10 mouse cellular contexts compared by ENCODE assay signal in genomic region chrX:162510426-162510980, GRCm38 (mm10).
DNase-seq lines count a peak whose midpoint lies in the region; ATAC-seq lines count a peak whose summit lies in the region.
"Had no signal": no experiment of that assay in that cellular context is flagged by ENCODE, and none has a peak within 500 bp of the region (broad histone marks: within the 10 kb centered on the region; RNA-seq: fewer than 3 reads in every experiment).

No protein-coding gene starts in this region.

- no peaks in the 10 kb centered on the region for H3K4me1 ChIP-seq in intestine, embryonic 16.5 days (ENCODE audit: control insufficient read depth, insufficient read depth, low read length)
- H3K4me1 ChIP-seq in intestine, embryonic 15.5 days (replicated peaks) = no peaks in the 10 kb centered on the region

- peak; percentile 56 for ATAC-seq in intestine, embryonic 16.5 days
- no peak; the same call in 1 of the 2 replicates for ATAC-seq in intestine, embryonic 15.5 days
- peak; percentile 97 for ATAC-seq in granulocyte monocyte progenitor cell, adult 5-6 weeks (replicated peaks; ENCODE audit: poor library complexity, severe bottlenecking)

- 0 out of 2 replicates have a peak, but pooled peaks cover 3% of the 10 kb centered on the region for H3K27me3 ChIP-seq in intestine, embryonic 16.5 days (replicated peaks; ENCODE audit: control insufficient read depth, insufficient read depth, low read length)
- no peaks in the 10 kb centered on the region for H3K27me3 ChIP-seq in intestine, embryonic 15.5 days (replicated peaks)

- H3K27ac ChIP-seq in intestine, embryonic 16.5 days (ENCODE audit: low read length) = no peak overlapping the region
- no peak overlapping the region for H3K27ac ChIP-seq in intestine, embryonic 15.5 days

- peak; percentile 15 for DNase-seq in cerebellum, adult 8-10 months
- DNase-seq in cerebellum, adult 11-12 months = no peak
- peak; percentile 9 for DNase-seq in A20 (ENCODE audit: low read depth, low spot score)
- no peak for DNase-seq in adrenal gland, adult 18-20 months (ENCODE audit: low spot score in 2 of 2)
- DNase-seq in ovary, adult 18-20 months (ENCODE audit: low spot score) = no peak
- DNase-seq: gastrocnemius, postnatal 36 days; thymus, adult 18-20 months had no signal

- no peak overlapping the region for H3K4me3 ChIP-seq in intestine, embryonic 16.5 days (ENCODE audit: low read length)
- no peak overlapping the region for H3K4me3 ChIP-seq in intestine, embryonic 15.5 days (replicated peaks)

- H3K36me3 ChIP-seq in intestine, embryonic 16.5 days (ENCODE audit: control insufficient read depth, insufficient read depth, low read length) = no peaks in the 10 kb centered on the region
- no peaks in the 10 kb centered on the region for H3K36me3 ChIP-seq in intestine, embryonic 15.5 days

- H3K9ac ChIP-seq in intestine, embryonic 16.5 days (ENCODE audit: low read depth, low read length) = no peak overlapping the region
- no peak overlapping the region for H3K9ac ChIP-seq in intestine, embryonic 15.5 days

- WGBS in intestine, embryonic 16.5 days = 63% methylated on average over 2 of the region's 2 CpGs
- 68% methylated on average over 2 of the region's 2 CpGs for WGBS in intestine, embryonic 15.5 days

- H3K4me2 ChIP-seq in intestine, embryonic 16.5 days (ENCODE audit: low read depth, low read length) = no peak overlapping the region
- H3K4me2 ChIP-seq in intestine, embryonic 15.5 days (replicated peaks) = no peak overlapping the region

- no peaks in the 10 kb centered on the region for H3K9me3 ChIP-seq in intestine, embryonic 16.5 days (ENCODE audit: control insufficient read depth, low read length)
- H3K9me3 ChIP-seq in intestine, embryonic 15.5 days = no peaks in the 10 kb centered on the region

Comparison
In these comparisons a context has a peak if more than half of its experiments do, and no peak if none do; other contexts are left out.
1. DNase-seq: peak in cerebellum, adult 8-10 months (single experiment) and A20 (single experiment); none in cerebellum, adult 11-12 months (single experiment), adrenal gland, adult 18-20 months (0 of 2) and ovary, adult 18-20 months (single experiment).